Mouse (Mus musculus): Measurements from ENCODE around the gene Olfr1445.

The Olfr1445 gene

GRCm38 (mm10) chr19:12883555-12883954 is at the start of gene Olfr1445:
TSS of gene Olfr1445 (plus strand) at chr19:12883855.
- DNase-seq: no peak

- DNase-seq: no peak
Measured at GRCm38 (mm10) chr19:12838507-12838906, 45.1 kb upstream of the Olfr1445 start.

GRCm38 (mm10) chr19:12846382-12846781 is 37.3 kb upstream of the Olfr1445 start, which contains the start of gene Gm5244:
TSS of gene Gm5244 (plus strand) at chr19:12846682.
- DNase-seq: no peak

GRCm38 (mm10) chr19:12856983-12857382 is 26.7 kb upstream of the Olfr1445 start, which contains the start of gene Olfr1444:
TSS of gene Olfr1444 (plus strand) at chr19:12857283.
- no peak for DNase-seq

- DNase-seq: no peak
Measured at GRCm38 (mm10) chr19:12893424-12893823, 9.8 kb downstream of the Olfr1445 start, which contains the start of gene Olfr1446. TSS of gene Olfr1446 (minus strand) at chr19:12893524.

- no peak for DNase-seq
Measured at GRCm38 (mm10) chr19:12903643-12904042, 20.0 kb downstream of the Olfr1445 start, which contains the start of gene Olfr1447. TSS of gene Olfr1447 (minus strand) at chr19:12903743.

- DNase-seq: no peak
Measured at GRCm38 (mm10) chr19:12924319-12924718, 40.7 kb downstream of the Olfr1445 start, which contains the start of gene Olfr1448. TSS of gene Olfr1448 (minus strand) at chr19:12924419.

GRCm38 (mm10) chr19:12930540-12930939 is 46.9 kb downstream of the Olfr1445 start, which contains the start of gene Olfr1449:
TSS of gene Olfr1449 (plus strand) at chr19:12930840.
- DNase-seq: no peak
